Mouse (Mus musculus): ENCODE results near the gene Esf1. TPM values are rescaled to one million over a fixed set of nuclear protein-coding genes. Genes with fewer than 3 reads are reported as not detected.
"Not testable (repeated sequence)": the region's sequence is repeated elsewhere in the genome, so short reads cannot be mapped to it uniquely, and the experiment has no call there.

Esf1 gene
- 10 to 100 TPM; 12.5 to 12.6 TPM for total RNA-seq (2021)

- intact Hi-C loops (cut with DNase I), result loop anchor here (5.0 kb wide), 1 partner anchor 227 kb away; the partner anchor contains the start of gene Macrod2
- DNase-seq (ENCODE audit: low spot score), result peak; percentile 88
These were observed at the start of gene Esf1, which contains the start of gene Ndufaf5 for GRCm38 (mm10) chr2:140170127-140170802. Gene Esf1, minus strand, starts transcription at chr2:140170564. Gene Ndufaf5, plus strand, starts transcription at chr2:140170649.

- no peak for DNase-seq (ENCODE audit: low spot score)
- intact Hi-C loops (cut with DNase I), result no loop called here
These were observed 45.6 kb upstream of the Esf1 start for GRCm38 (mm10) chr2:140215965-140216364.

GRCm38 (mm10) chr2:140215415-140215814, 45.1 kb upstream of the Esf1 start:
- DNase-seq (ENCODE audit: low spot score), result no peak
- intact Hi-C loops (cut with DNase I), result no loop called here

GRCm38 (mm10) chr2:140214519-140215027, 44.2 kb upstream of the Esf1 start:
- intact Hi-C loops (cut with DNase I), result no loop called here
- DNase-seq (ENCODE audit: low spot score), result no peak

- intact Hi-C loops (cut with DNase I), result loop anchor here (5.0 kb wide), 1 partner anchor 224 kb away; no protein-coding TSS in a partner anchor
These were observed 33.4 kb upstream of the Esf1 start for GRCm38 (mm10) chr2:140203756-140204155.

GRCm38 (mm10) chr2:140202573-140202972, 32.2 kb upstream of the Esf1 start:
- DNase-seq (ENCODE audit: low spot score), result no peak
- intact Hi-C loops (cut with DNase I), result loop anchor here (5.0 kb wide), 1 partner anchor 225 kb away; no protein-coding TSS in a partner anchor

More at GRCm38 (mm10) chr2:140203756-140204155, 33.4 kb upstream of the Esf1 start:
- DNase-seq (ENCODE audit: low spot score), result no peak

- DNase-seq (ENCODE audit: low spot score), result no peak
- intact Hi-C loops (cut with DNase I), result loop anchor here (5.0 kb wide), 1 partner anchor 227 kb away; no protein-coding TSS in a partner anchor
These were observed 30.3 kb upstream of the Esf1 start for GRCm38 (mm10) chr2:140200713-140201112.

GRCm38 (mm10) chr2:140185685-140186210, 15.4 kb upstream of the Esf1 start:
- intact Hi-C loops (cut with DNase I); DNase-seq (ENCODE audit: low spot score): not testable (repeated sequence)

- no peak for DNase-seq (ENCODE audit: low spot score)
- intact Hi-C loops (cut with DNase I), result loop anchor here (5.0 kb wide), 1 partner anchor 226 kb away; the partner anchor contains the start of gene Macrod2
These were observed 614 bp upstream of the Esf1 start for GRCm38 (mm10) chr2:140170803-140171553.

- intact Hi-C loops (cut with DNase I), result loop anchor here (5.0 kb wide), 1 partner anchor 107 kb away; no protein-coding TSS in a partner anchor
- no peak for DNase-seq (ENCODE audit: low spot score)
These were observed 1.3 kb downstream of the Esf1 start for GRCm38 (mm10) chr2:140169057-140169456.

GRCm38 (mm10) chr2:140163351-140163854, 7.0 kb downstream of the Esf1 start:
- no peak for DNase-seq (ENCODE audit: low spot score)
- intact Hi-C loops (cut with DNase I), result loop anchor here (5.0 kb wide), 1 partner anchor 386 kb away; no protein-coding TSS in a partner anchor

GRCm38 (mm10) chr2:140159186-140159730, 11.1 kb downstream of the Esf1 start:
- no peak for DNase-seq (ENCODE audit: low spot score)
- intact Hi-C loops (cut with DNase I), result loop anchor here (1.0 kb wide), 1 partner anchor 568 kb away; no protein-coding TSS in a partner anchor

GRCm38 (mm10) chr2:140151743-140152142, 18.6 kb downstream of the Esf1 start, which contains the start of gene Gm17374:
Gene Gm17374, plus strand, starts transcription at chr2:140152043.
- DNase-seq (ENCODE audit: low spot score); intact Hi-C loops (cut with DNase I): not testable (repeated sequence)

GRCm38 (mm10) chr2:140125516-140125915, 44.8 kb downstream of the Esf1 start:
- no peak for DNase-seq (ENCODE audit: low spot score)
- intact Hi-C loops (cut with DNase I), result no loop called here

- intact Hi-C loops (cut with DNase I), result no loop called here
- no peak for DNase-seq (ENCODE audit: low spot score)
These were observed 56.5 kb downstream of the Esf1 start for GRCm38 (mm10) chr2:140113851-140114250.

- intact Hi-C loops (cut with DNase I), result no loop called here
- no peak for DNase-seq (ENCODE audit: low spot score)
These were observed 61.4 kb downstream of the Esf1 start for GRCm38 (mm10) chr2:140108945-140109344.

- DNase-seq (ENCODE audit: low spot score), result no peak
- intact Hi-C loops (cut with DNase I), result no loop called here
These were observed 62.7 kb downstream of the Esf1 start for GRCm38 (mm10) chr2:140107641-140108040.

- DNase-seq (ENCODE audit: low spot score), result no peak
- intact Hi-C loops (cut with DNase I), result no loop called here
These were observed 65.4 kb downstream of the Esf1 start for GRCm38 (mm10) chr2:140104951-140105350.

All from heart, postnatal 25 days (tissue).